Comparison of ENCODE assay signal across 9 mouse cellular contexts in the genomic region with DNA sequence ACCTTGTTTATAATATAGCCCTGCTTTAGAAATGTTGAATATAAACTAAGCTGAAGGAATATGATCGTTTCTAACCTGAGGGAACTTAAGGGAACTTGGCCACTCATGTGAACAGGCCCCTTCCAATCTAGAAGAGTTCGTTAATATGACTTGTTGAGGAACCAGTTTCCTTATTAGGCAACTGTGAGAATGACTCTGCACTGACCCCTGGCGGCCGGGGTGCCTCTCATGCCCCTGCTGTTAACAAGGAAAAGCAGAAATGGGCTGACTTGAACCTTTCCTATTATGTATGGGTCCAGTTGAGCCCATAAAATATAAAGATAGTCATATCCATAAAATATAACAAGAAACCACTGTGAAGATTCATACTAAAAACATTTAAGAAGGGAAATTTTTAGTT. TPM values are rescaled to one million over a fixed set of nuclear protein-coding genes. Genes with fewer than 3 reads are reported as not detected.
A peak's percentile ranks its signal among the peaks of the same experiment; 100 is the strongest.
DNase-seq lines count a peak whose midpoint lies in the region; ATAC-seq lines count a peak whose summit lies in the region.
"Had no signal": no experiment of that assay in that cellular context is flagged by ENCODE, and none has a peak within 500 bp of the region (broad histone marks: within the 10 kb centered on the region; RNA-seq: fewer than 3 reads in every experiment).

No protein-coding gene starts in this region.

- peak; percentile 68 to 89 for DNase-seq in heart, adult 18-20 months
- peak; percentile 89 for DNase-seq in NIH3T3 (ENCODE audit: low read depth)
- peak; percentile 86 to 89 for DNase-seq in cerebellum, postnatal 10 days
- peak; percentile 40 to 67 for DNase-seq in gastrocnemius, postnatal 4 days (ENCODE audit: low spot score in 2 of 2)
- DNase-seq in large intestine, adult 2 months (ENCODE audit: low read depth, low spot score): peak; percentile 72
- DNase-seq in spleen, postnatal 4 days (ENCODE audit: low spot score in 2 of 2): peak; percentile 78 to 93

- H3K27me3 ChIP-seq in heart, embryonic 11.5 days (ENCODE audit: control insufficient read depth, insufficient read depth, low read length): no peaks in the 10 kb centered on the region

- H3K27ac ChIP-seq in heart, embryonic 11.5 days (ENCODE audit: low read depth, low read length): no peak overlapping the region
- H3K27ac ChIP-seq: macrophage had no signal

- peaks cover 7% of the 10 kb centered on the region; the same call in 1 of the 2 replicates for H3K36me3 ChIP-seq in heart, embryonic 11.5 days (ENCODE audit: control insufficient read depth, insufficient read depth, low read length)

- H3K9me3 ChIP-seq in heart, embryonic 11.5 days (replicated peaks; ENCODE audit: control insufficient read depth, low read length): no peaks in the 10 kb centered on the region

- no peak overlapping the region for H3K4me2 ChIP-seq in heart, embryonic 11.5 days

- ATAC-seq in heart, embryonic 11.5 days (replicated peaks; ENCODE audit: insufficient number of reproducible peaks, low FRiP score, low TSS enrichment): no peak
- peak; percentile 99 for ATAC-seq in megakaryocyte progenitor cell, adult 5-6 weeks (replicated peaks; ENCODE audit: poor library complexity)

- WGBS in heart, embryonic 11.5 days (ENCODE audit: insufficient replicate concordance): 5% methylated on average over 4 of the region's 4 CpGs
- 0% methylated on average over 4 of the region's 4 CpGs for WGBS in large intestine, adult 2 months

- no peak overlapping the region for H3K4me3 ChIP-seq in heart, embryonic 11.5 days (ENCODE audit: low read depth, low read length)

- no peak overlapping the region for H3K9ac ChIP-seq in heart, embryonic 11.5 days (ENCODE audit: low read depth, low read length)

- no peaks in the 10 kb centered on the region for H3K4me1 ChIP-seq in heart, embryonic 11.5 days (ENCODE audit: control insufficient read depth, insufficient read depth, low read length)

RNA-seq across cellular contexts. Expression of gene Map3k3, which starts 8.1 kb away (rescaled TPM):
- total RNA-seq in heart, adult 18-20 months (2021): 10 to 100 TPM; 35.0 to 37.3 TPM
- 20.8 and 22.2 TPM in 2 replicates for polyA plus RNA-seq in heart, embryonic 11.5 days (2014; fragmentation: Nextera tagmentation; extraction: Ambion mirVana)
- 10 to 100 TPM; 45.9 to 47.1 TPM for total RNA-seq in gastrocnemius, postnatal 4 days (2021)
- 15.0 and 23.5 TPM in 2 replicates for polyA plus RNA-seq in large intestine, adult 2 months (2012; rRNA removed)
- total RNA-seq in megakaryocyte progenitor cell, adult 5-6 weeks (2015): 16.5 and 19.1 TPM in 2 replicates
- total RNA-seq in megakaryocyte progenitor cell, adult 5-6 weeks (2017): 23.8 and 31.4 TPM in 2 replicates

RNA-seq across cellular contexts. Expression of gene Taco1, which starts 10.5 kb away (rescaled TPM):
- 10 to 100 TPM; 65.6 to 68.9 TPM for total RNA-seq in heart, adult 18-20 months (2021)
- 9.7 and 11.0 TPM in 2 replicates for polyA plus RNA-seq in heart, embryonic 11.5 days (2014; fragmentation: Nextera tagmentation; extraction: Ambion mirVana)
- 10 to 100 TPM; 19.6 to 19.8 TPM for total RNA-seq in gastrocnemius, postnatal 4 days (2021)
- polyA plus RNA-seq in large intestine, adult 2 months (2012; rRNA removed): 10.2 and 15.5 TPM in 2 replicates
- 5.6 and 6.3 TPM in 2 replicates for total RNA-seq in megakaryocyte progenitor cell, adult 5-6 weeks (2015)
- total RNA-seq in megakaryocyte progenitor cell, adult 5-6 weeks (2017): 11.0 and 17.9 TPM in 2 replicates

RNA-seq across cellular contexts. Expression of gene Dcaf7, which starts 39.6 kb away (rescaled TPM):
- 10 to 100 TPM; 40.0 to 41.6 TPM for total RNA-seq in heart, adult 18-20 months (2021)
- 50.5 and 51.8 TPM in 2 replicates for polyA plus RNA-seq in heart, embryonic 11.5 days (2014; fragmentation: Nextera tagmentation; extraction: Ambion mirVana)
- 10 to 100 TPM; 60.3 to 60.5 TPM for total RNA-seq in gastrocnemius, postnatal 4 days (2021)
- polyA plus RNA-seq in large intestine, adult 2 months (2012; rRNA removed): 27.3 and 41.3 TPM in 2 replicates
- 46.2 and 48.8 TPM in 2 replicates for total RNA-seq in megakaryocyte progenitor cell, adult 5-6 weeks (2015)
- 45.5 and 48.9 TPM in 2 replicates for total RNA-seq in megakaryocyte progenitor cell, adult 5-6 weeks (2017)
